Mouse (Mus musculus) small intestine, adult 2 months (tissue): ENCODE measurements at regions not wholly inside any gene's neighbourhood (a gene's known extent, or its start where the extent isn't known, plus 50 kb on each side); places are given as distances from the start of the nearest gene placed in this dataset.

ENCODE experiments used
- H3K27ac ChIP-seq: fragments of 200-500 bp; 2 replicates; pipeline ENCODE4 v1.5.1; 2012; ENCODE audit warnings: low read depth, low read length, control low read depth, inconsistent platforms; ENCODE audit not compliant: insufficient read depth
- H3K27me3 ChIP-seq: fragments of 200-500 bp; 2 replicates; pipeline ENCODE4 v1.6.1; 2012; ENCODE audit warnings: mild to moderate bottlenecking, moderate library complexity, low read length, inconsistent platforms; ENCODE audit not compliant: control insufficient read depth, insufficient read depth
- H3K36me3 ChIP-seq: fragments of 200-500 bp; 2 replicates; pipeline ENCODE4 v1.6.1; 2012; ENCODE audit warnings: mild to moderate bottlenecking, low read length, control low read depth, inconsistent platforms; ENCODE audit not compliant: control insufficient read depth, insufficient read depth
- H3K4me1 ChIP-seq: fragments of 200-500 bp; 2 replicates; pipeline ENCODE4 v1.6.1; 2012; ENCODE audit warnings: low read length, inconsistent platforms, mixed read lengths; ENCODE audit not compliant: control insufficient read depth, insufficient read depth, insufficient read length
- H3K4me3 ChIP-seq: fragments of 200-500 bp; 2 replicates; pipeline ENCODE4 v1.5.1; 2012; ENCODE audit warnings: low read depth, mild to moderate bottlenecking, control low read depth, inconsistent platforms, low read length, moderate library complexity
- CTCF ChIP-seq: fragments of 200-500 bp; IDR thresholded peaks from 2 replicates; pipeline ENCODE4 v1.5.1; 2012; ENCODE audit warnings: low read depth, mild to moderate bottlenecking, control low read depth, inconsistent platforms, low read length, moderate library complexity, mixed read lengths; ENCODE audit not compliant: insufficient replicate concordance, insufficient read length; ENCODE audit errors: extremely low read depth
- POLR2A ChIP-seq: fragments of 200-500 bp; IDR thresholded peaks from 2 replicates; pipeline ENCODE4 v1.6.1; 2012; ENCODE audit warnings: low read depth, mild to moderate bottlenecking, control low read depth, inconsistent platforms, low read length, moderate library complexity
- WGBS: fragments of 180-500 bp; shearing (Covaris S2); methylation state at CpG from one replicate; pipeline ENCODE4 v1.1.7; 2018; 5-methylcytosine and 5-hydroxymethylcytosine counted together

- Histone ChIP-seq H3K36me3 (no peaks in the 10 kb centered on the region), H3K27ac (no peak overlapping the region), H3K4me3 (no peak overlapping the region), H3K27me3 (no peaks in the 10 kb centered on the region), H3K4me1 (no peaks in the 10 kb centered on the region)
- WGBS, result 87% methylated on average over 9 of the region's 9 CpGs
- TF ChIP-seq POLR2A, result no peak
- TF ChIP-seq CTCF, result no peak
These were observed 620.2 kb upstream of the Fam92a start for GRCm38 (mm10) chr4:12791786-12792674.

GRCm38 (mm10) chr4:12785840-12786239 is 614.0 kb upstream of the Fam92a start:
- no peak for TF ChIP-seq POLR2A
- TF ChIP-seq CTCF, result no peak
- WGBS, result 56% methylated on average over 4 of the region's 4 CpGs
- Histone ChIP-seq H3K36me3 (no peaks in the 10 kb centered on the region), H3K27me3 (no peaks in the 10 kb centered on the region), H3K27ac (no peak overlapping the region), H3K4me1 (no peaks in the 10 kb centered on the region), H3K4me3 (no peak overlapping the region)

GRCm38 (mm10) chr4:12784479-12784878 is 612.7 kb upstream of the Fam92a start:
- Histone ChIP-seq H3K27me3 (no peaks in the 10 kb centered on the region), H3K27ac (no peak overlapping the region), H3K4me1 (no peaks in the 10 kb centered on the region), H3K36me3 (no peaks in the 10 kb centered on the region), H3K4me3 (no peak overlapping the region)
- TF ChIP-seq CTCF (no peak), POLR2A (no peak)
- WGBS, result 75% methylated on average over 3 of the region's 3 CpGs

- Histone ChIP-seq H3K27ac (no peak overlapping the region), H3K36me3 (no peaks in the 10 kb centered on the region), H3K4me1 (no peaks in the 10 kb centered on the region), H3K4me3 (no peak overlapping the region), H3K27me3 (no peaks in the 10 kb centered on the region)
- TF ChIP-seq POLR2A (no peak), CTCF (no peak)
- WGBS, result 88% methylated on average over 11 of the region's 11 CpGs
These were observed 612.3 kb upstream of the Fam92a start for GRCm38 (mm10) chr4:12784068-12784467.

GRCm38 (mm10) chr4:12781969-12782904 is 610.4 kb upstream of the Fam92a start:
- TF ChIP-seq POLR2A, result no peak
- TF ChIP-seq CTCF, result no peak
- Histone ChIP-seq H3K27ac (no peak overlapping the region), H3K4me1 (no peaks in the 10 kb centered on the region), H3K36me3 (no peaks in the 10 kb centered on the region), H3K4me3 (no peak overlapping the region), H3K27me3 (no peaks in the 10 kb centered on the region)
- 54% methylated on average over 10 of the region's 10 CpGs for WGBS

- no peaks in the 10 kb centered on the region for H3K27me3 ChIP-seq
- no peak overlapping the region for H3K4me3 ChIP-seq
- no peaks in the 10 kb centered on the region for H3K36me3 ChIP-seq
- no peak for TF ChIP-seq CTCF
- TF ChIP-seq POLR2A, result no peak
- no peaks in the 10 kb centered on the region for H3K4me1 ChIP-seq
- 76% methylated on average over 2 of the region's 2 CpGs for WGBS
- H3K27ac ChIP-seq, result no peak overlapping the region
These were observed 608.4 kb upstream of the Fam92a start for GRCm38 (mm10) chr4:12780254-12780653.

GRCm38 (mm10) chr4:12779211-12779610 is 607.4 kb upstream of the Fam92a start:
- Histone ChIP-seq H3K27me3 (no peaks in the 10 kb centered on the region), H3K4me1 (no peaks in the 10 kb centered on the region), H3K4me3 (no peak overlapping the region), H3K36me3 (no peaks in the 10 kb centered on the region), H3K27ac (no peak overlapping the region)
- TF ChIP-seq POLR2A, result no peak
- no peak for TF ChIP-seq CTCF
- 53% methylated on average over 1 of the region's 1 CpGs for WGBS
